Mouse (Mus musculus) heart, postnatal 36 days (tissue): ENCODE measurements around the gene C2. TPM values are rescaled to one million over a fixed set of nuclear protein-coding genes. Genes with fewer than 3 reads are reported as not detected.

ENCODE experiments used
- DNase-seq, 2 experiments: peaks; one replicate each; pipeline ENCODE4 v3.0.0; 2021 to 2022
- intact Hi-C: fragments of 180-260 bp; cut with DNase I; formaldehyde crosslinking; loops from one replicate; pipeline ENCODE4 v1.15.1; 2025
- total RNA-seq, 2 experiments: library from RNA; stranded (reverse); gene quantifications; 2 replicates each; pipeline ENCODE4 v1.2.3; 2021

C2 gene
- total RNA-seq, result 1 to 10 TPM; 3.1 to 4.4 TPM

DNA sequence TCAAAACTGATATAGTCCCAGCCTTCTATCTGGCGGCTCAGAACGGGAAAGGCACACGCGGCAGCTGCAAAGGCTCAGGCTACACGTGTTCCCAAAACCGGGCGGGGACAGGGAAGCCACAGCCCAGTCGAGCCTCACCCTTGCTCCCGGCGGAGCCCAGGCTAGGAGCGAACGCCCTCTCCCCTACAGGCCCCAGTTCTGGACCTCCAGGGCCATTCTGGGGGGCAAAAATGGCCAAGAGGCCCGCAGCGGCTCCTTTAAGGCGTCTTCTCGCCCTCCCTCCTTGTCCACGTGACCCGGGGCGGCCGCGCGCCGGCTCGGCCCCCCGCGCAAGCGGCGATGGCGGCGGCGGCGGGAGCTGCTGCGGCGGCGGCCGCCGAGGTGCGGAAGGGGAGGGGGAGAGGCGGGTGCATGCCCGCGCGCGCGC is at the start of gene C2, which contains the start of gene Ehmt2:
Gene C2, minus strand, starts transcription at position 106 of the 427 bp plus-strand sequence.
Gene Ehmt2, plus strand, starts transcription at position 310 of the 427 bp plus-strand sequence.
- DNase-seq, result peak; percentile 79 to 89
- intact Hi-C loops, result loop anchor here (2.0 to 10.0 kb wide), 4 partner anchors 33 to 347 kb away; partner anchors contain the start of genes Ddx39b and Neu1

DNA sequence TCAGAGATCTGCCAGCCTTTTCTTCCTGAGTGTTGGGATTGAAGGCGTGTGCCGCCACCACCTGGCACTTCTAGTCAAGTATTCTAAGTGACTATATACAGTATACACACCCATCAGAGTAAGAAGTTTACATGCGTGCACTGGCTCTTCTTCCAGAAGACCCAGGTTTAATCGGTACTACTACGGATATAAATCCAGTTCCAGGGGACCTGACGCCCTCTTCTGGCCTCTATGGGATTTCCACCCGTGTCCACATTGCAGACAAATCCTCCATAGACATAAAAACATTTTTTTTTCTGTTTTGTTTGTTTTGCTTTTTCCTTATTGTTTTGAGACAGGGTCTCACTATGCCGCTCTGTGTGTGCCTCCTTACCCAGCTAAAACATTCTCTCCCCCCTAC is 49.5 kb upstream of the C2 start:
- DNase-seq, result no peak
- intact Hi-C loops, result loop anchor here (2.0 kb wide), 2 partner anchors 17 to 93 kb away; partner anchors contain the start of gene Neu1

DNA sequence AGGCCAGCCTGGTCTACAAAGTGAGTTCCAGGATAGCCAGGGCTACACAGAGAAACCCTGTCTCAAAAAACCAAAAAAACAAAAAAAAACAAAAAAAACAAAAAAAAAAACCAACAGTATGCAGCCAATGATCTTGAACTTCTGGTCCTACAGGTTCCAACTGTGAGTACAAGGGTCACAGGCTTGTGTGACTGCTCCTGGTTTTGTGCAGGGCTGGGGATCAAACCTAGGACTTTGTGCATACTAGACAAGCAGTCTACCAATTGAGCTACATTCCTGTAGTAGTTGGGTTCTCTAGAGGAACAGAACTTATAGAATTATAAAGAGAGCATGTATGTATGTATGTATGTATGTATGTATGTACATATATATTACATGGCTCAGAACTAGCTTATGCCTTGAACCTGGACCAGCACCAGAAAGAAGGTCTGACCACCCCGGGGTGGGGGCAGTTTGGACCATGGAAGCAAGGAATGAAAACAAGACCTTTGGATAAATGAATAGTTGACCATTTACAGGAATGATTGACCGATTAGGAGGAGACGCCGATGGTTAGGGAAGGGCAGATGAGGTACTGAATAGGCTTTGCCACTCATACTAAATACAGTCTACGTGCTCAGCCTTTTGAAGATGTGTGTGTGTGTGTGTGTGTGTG is 48.5 kb upstream of the C2 start:
- DNase-seq, result no peak
- intact Hi-C loops, result loop anchor here (2.0 kb wide), 2 partner anchors 16 to 92 kb away; partner anchors contain the start of gene Neu1

DNA sequence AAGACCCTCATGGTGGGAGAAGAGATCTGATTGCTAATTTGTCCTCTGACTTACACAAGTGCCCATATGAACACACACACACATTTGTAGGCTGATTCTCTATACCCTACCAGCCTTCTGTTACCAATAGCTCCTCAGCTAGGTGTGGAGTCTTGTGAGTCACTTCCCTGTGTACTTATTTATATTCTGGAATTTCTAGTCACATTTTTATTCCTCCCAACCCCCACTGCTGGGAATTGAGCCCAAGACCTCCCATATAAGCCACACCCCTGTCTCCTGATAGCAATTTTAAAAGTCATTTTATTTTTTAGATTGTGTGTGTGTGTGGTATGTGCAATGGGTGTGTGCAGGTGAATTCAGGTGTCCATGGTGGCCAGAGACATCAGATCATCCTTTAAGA is 46.3 kb upstream of the C2 start:
- intact Hi-C loops, result no loop called here
- no peak for DNase-seq

DNA sequence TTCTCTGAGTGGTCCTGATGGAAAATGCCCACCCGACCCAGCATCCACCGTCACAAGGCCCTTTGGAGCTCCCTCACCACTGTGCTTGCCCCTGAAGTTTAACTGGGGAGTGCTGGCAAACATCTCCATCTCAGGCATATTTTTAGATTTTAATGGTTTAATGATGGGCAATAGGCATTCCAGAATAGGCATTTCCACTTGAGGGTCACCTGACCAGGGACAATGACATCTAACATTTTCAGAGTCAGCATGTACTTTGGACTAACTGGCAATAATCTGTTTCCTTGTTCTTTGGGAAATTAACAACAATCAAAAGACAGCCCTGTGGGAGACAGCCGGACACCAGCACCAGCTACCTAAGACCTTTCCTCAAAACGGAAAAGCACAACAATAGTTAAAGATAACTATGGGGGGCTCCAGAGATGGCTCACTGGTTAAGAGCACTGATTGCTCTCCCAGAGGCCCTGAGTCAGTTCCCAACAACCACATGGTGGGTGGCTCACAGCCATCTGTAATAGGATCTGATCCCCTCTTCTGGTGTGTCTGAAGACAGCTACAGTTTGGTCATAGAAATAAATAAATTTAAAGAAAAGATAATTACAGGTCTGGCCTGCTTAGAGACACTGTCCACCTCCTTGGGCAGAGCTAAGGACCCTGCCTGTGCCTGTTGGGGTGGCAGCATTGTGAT is 45.2 kb upstream of the C2 start:
- intact Hi-C loops, result no loop called here
- DNase-seq, result no peak

DNA sequence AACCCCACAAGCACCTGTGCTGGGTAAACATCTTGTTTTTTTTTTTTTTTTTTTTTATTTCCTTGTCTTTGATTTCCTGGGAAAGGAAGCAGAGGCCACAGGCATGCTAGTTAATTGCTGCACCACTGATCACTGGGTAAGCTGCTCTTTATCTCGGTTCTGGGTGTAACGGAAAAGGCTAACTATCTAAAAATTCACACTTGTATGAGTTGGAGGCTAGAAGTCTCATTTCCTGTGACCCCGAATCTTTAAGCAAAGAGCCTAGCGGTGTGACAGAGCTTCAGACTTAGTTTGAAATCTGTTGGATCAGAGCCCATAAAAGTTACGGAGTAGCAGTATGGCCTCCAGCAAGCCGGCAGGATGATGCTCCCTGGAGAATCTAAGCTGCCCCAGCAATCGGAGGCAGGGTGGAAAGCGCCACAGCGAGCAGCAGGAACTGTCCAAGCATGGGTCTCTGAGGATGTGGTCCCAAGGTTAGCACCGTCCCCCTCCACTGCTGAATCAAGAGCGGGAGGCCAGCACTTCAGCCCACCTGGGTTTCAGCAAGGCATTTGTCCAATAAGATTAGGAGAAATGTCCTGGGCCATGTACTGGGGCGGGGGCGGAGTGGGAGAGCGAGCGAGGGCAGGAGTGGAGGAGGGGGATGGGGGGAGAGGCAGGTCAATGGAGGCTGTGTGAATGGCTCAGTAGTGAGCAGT is 43.4 kb upstream of the C2 start:
- intact Hi-C loops, result no loop called here
- no peak for DNase-seq

DNA sequence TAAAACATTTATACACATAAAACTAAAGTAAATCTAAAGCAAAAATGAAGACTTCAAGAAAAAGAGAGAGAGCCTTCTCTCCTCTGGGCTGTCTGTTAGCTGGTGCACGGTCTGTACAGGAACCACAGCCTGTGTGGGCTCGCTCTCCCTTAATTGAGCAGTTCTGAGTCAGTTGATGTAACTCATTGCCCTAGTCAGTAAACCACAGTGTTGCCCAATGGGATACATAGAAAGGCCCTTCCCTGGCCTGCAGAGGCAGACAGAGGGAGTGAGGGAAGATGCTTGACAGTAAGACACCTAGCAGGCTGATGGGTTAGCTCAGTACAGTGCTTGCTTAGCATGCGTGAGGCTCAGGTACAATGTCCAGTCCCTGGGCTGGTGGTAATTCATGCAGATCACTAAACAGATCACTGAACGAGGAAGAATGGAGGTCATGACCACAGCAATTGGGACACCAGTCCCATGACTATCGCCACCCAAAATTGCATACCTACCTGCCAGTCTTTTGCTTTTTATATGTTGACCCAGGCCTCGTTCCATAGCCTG is 40.0 kb upstream of the C2 start:
- DNase-seq, result no peak
- intact Hi-C loops, result loop anchor here (10.0 kb wide), 1 partner anchor 47 kb away; the partner anchor contains the start of gene Lsm2

DNA sequence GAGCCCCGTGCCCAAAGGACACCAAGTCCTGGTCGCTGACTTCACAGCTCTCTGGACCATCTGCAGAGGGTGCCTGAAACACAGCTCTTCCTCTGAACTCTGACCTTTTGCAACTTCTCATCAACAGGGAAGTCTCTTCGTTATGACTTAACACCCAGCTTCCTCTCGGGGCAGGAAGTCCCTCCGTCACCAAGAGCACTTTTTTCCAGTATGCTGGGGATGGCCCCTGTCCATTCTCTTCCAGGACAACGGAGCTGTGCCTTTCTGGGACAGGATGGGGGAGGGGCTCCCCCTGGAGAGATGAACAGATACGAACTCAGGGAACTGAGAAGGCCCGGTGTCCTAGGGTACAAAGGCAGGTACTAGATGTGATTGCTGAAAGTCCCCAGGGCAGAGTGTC is 36.8 kb upstream of the C2 start:
- DNase-seq, result peak; percentile 15 to 16
- intact Hi-C loops, result loop anchor here (5.0 to 10.0 kb wide), 2 partner anchors 50 to 83 kb away; partner anchors contain the start of genes Lsm2, Nelfe and Skiv2l

DNA sequence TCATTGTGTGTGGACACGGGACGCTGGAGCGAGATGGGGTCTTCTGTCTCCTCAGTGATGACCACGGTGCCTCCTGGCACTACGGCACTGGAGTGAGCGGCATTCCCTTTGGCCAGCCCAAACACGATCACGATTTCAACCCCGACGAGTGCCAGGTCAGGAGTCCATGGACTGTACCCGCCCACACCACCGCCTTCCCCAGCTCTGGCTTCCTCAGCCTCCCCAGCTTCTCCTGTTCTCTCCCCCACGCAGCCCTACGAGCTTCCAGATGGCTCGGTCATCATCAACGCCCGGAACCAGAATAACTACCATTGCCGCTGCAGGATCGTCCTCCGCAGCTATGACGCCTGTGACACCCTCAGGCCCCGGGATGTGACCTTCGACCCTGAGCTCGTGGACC is 36.0 kb upstream of the C2 start:
- intact Hi-C loops, result loop anchor here (5.0 to 10.0 kb wide), 2 partner anchors 51 to 82 kb away; partner anchors contain the start of genes Lsm2, Nelfe and Skiv2l
- DNase-seq, result peak in 1 of 2 experiments; percentile 15

DNA sequence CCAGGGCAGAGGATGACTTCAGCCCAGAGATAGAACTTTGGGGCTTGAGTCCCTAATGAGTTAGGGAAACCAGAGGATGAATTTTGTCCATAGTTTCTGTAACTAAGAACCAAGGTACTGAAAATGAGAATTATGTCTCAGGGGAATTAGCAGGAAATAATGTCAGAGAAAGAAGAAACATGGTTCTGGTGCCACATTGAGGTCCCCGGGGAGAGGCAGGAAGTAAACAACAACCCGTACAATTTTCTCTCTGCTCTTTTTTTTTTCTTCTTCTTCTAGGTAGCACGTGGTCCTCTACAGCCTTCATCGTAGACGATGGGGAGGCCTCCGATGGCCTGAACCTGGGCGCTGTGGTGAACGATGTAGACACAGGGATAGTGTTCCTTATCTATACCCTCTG is 34.2 kb upstream of the C2 start:
- no peak for DNase-seq
- intact Hi-C loops, result loop anchor here (5.0 to 10.0 kb wide), 2 partner anchors 53 to 80 kb away; partner anchors contain the start of genes Lsm2, Nelfe and Skiv2l

DNA sequence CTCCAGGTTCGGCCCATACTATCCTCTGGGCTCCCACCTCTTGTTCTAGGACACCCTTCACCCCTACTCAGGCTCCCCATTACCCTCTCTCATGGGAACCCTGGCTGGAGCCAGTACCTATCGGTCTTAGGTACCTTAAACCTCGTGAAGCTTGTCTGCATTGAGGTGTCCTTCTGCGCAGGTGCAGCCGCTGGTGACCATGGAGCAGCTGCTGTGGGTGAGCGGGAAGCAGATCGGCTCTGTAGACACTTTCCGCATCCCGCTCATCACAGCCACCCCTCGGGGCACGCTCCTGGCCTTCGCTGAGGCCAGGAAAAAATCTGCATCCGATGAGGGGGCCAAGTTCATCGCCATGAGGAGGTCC is 33.7 kb upstream of the C2 start:
- intact Hi-C loops, result loop anchor here (2.0 to 10.0 kb wide), 4 partner anchors 15 to 79 kb away; partner anchors contain the start of genes C2, Ehmt2, Lsm2 and Nelfe
- DNase-seq, result no peak

DNA sequence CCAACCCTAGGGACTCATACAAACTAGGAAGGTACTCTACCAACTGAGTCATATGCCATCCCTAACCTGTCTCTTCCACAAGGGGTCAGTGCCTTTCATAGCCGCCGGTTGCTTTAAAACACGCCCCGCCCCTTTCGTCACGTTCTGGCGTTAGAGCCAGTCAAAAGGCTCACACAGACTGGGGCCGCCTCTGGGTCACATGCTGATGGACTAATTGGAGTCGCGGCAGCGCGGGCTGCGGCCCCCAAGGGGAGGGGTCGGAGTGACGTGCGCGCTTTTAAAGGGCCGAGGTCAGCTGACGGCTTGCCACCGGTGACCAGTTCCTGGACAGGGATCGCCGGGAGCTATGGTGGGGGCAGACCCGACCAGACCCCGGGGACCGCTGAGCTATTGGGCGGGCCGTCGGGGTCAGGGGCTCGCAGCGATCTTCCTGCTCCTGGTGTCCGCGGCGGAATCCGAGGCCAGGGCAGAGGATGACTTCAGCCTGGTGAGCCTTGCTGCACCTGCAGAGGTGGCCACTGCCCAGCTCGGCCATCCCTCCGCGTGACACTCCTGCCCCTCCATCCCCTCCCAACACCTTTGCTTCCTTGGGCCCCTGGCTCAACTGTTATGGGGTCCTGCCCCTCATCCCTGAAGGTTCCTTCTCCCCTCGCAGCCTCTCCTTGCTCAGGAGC is 33.1 kb upstream of the C2 start, which contains the start of gene Neu1:
Gene Neu1, plus strand, starts transcription at position 193 of the 674 bp plus-strand sequence.
- peak; percentile 98 for DNase-seq
- intact Hi-C loops, result loop anchor here (2.0 to 10.0 kb wide), 4 partner anchors 16 to 79 kb away; partner anchors contain the start of genes C2, Ehmt2, Lsm2 and Nelfe

DNA sequence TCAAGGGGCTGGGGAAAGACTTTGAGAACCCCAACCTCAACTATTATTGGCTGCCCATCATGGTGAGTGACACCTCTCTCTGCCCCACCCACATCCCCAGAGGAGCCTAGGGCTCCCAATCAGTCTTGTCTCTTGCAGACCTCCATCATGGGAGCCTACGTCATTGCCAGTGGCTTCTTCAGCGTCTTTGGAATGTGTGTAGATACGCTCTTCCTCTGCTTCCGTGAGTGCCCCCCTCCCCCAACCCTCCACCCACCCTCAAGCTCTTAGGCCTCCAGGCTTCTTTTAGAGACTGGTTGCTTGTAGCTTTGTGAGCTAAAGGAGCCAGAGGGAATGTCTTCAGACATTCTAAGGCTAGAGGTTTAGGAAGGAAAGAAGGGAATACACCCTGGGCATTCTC is 30.8 kb upstream of the C2 start:
- no peak for DNase-seq
- intact Hi-C loops, result no loop called here

DNA sequence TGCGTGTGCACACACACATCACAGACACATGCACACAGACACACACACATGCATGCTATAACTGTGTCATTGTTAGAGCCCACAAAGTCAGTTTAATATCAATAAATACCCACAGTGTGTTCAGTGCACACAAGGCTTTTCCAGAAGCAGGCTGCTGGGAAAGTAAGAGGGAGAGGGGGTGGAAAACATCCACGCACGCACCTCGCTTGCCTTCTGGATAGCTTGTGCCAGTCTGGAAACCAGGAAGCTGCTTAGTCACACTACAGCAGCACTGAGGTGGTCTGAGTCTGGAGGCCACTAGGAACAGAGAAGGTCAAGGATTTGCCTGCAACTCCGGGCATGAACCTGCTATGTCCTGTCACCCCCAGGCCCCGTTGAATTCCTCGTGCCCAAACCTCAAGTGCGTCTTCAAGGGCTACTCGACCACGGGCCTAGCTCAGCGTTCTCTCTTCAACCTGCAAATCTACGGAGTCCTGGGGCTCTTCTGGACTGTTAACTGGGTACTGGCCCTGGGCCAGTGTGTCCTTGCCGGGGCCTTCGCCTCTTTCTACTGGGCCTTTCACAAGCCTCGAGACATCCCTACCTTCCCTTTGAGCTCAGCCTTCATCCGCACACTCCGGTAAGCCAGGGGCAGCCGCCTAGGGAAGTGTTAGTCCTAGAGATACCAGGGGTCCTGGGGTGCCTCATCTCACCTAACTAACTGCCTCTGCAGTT is 29.4 kb upstream of the C2 start:
- no peak for DNase-seq
- intact Hi-C loops, result no loop called here

DNA sequence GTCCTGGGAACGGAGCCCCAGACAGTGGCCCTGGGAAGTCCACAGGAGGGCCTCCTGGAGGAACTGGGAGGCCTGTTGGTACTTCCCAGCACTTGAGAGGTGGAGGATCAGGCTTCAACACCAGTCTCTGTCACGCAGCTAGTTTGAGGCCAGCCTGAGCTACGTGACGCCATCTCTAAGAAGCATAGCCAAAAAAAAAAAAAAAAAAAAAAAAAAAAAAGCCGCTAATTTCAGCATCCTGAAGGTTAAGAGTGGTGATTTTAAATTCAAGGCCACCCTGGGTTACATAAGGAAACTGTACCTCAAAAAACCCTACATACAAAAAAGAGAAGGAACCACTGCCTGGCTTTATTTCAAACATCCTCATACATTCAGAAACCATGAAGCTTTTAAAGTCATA is 26.2 kb upstream of the C2 start:
- intact Hi-C loops, result no loop called here
- no peak for DNase-seq

DNA sequence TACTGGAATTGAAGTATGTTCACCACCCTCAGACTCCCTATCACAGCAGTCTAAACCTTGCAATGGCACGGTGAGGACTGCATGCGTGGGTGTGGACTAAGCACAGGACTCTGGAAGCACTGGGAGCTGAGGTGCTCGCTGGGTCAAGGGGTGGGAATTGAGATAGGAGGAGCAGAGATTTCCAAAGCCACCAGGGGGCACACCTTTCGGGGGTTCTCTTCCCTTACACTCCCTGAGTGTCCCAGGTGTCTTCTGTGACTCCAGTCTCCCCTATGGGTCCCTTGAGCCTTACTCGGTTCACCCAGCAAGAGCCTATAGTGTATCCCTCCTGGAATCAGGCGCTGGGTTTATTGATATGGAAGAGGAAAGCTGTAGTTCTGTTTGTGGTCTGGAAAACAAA is 24.9 kb upstream of the C2 start:
- intact Hi-C loops, result no loop called here
- no peak for DNase-seq

DNA sequence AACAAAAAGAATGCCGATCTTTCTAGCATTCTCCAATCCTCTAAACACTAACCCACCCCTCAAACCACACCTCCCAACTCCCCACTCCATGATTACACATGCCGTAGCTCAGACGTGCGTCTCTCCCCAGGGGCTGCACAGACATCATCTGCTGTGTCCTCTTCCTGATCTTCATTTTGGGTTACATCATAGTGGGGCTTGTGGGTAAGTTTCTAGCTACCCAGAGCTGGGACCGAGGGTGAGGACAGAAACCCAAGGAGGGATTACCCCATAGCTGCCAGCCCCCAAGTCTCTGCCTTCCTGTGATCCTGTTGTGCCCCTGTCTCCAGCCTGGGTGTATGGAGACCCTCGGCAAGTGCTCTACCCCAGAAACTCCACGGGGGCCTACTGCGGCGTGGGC is 19.1 kb upstream of the C2 start:
- no peak for DNase-seq
- intact Hi-C loops, result no loop called here

DNA sequence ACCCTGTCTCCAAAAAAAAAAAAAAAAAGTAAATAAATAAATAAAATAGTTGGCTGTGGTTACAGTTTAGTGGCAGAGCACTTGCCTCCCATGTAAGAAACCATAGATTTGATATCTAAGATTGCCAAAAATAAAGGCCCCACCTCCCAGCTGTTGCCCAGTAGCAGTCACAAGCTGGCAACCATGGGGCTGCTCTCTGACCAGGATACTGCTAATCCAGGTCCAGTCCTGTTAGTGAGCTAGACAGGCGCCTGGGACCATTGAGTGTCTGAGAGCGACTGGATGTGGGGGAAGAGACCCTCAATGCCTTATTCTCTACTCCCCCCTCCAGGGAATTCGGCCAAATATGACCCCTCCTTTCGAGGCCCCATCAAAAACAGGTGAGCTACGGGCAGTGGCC is 18.3 kb upstream of the C2 start:
- intact Hi-C loops, result no loop called here
- no peak for DNase-seq

DNA sequence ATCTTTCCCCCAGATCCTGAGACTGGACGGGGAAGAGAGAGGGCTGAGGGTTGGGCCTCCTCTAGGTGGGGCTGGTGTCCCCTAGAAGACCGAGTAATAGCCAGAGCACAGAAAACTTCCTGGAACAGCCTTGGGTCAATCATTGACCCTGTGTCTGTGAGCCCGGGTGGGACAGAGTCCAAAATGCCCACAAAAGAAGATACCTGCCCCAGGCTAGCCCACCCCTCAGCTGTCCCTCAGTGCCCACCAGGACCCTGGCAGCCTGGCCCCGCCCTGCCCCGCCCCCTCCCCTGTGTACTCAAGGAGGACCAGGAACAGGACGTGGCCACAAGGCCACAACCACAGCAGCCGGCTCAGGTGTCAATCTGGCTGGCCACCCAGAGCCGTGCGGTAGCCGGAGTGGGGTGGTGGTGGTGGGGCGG is 17.4 kb upstream of the C2 start:
- intact Hi-C loops, result no loop called here

More for the DNA sequence above, 17.4 kb upstream of the C2 start:
- no peak for DNase-seq
